Mouse (Mus musculus): ENCODE measurements around the gene Slc9a5.

DNA sequence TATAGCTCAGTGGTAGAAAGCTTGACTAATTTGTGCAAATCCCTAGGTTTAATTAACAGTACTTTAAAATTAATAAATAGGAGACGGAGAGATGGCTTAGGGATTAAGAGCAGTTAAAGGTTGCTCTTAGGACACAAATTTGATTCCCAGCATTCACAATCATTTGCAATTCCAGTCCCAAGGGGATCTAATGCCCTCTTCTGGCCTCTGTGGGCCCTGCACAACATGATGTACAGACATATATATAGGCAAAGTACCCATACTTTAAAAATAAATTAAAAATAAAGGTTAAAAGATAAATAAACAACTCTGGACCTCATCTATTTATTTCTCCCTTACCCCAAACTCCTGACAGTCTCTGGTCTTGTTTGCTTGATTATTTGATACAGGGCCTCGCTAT, 70.3 kb downstream of the Slc9a5 start:
- no peak for TF ChIP-seq HCFC1 (IDR thresholded peaks at IDR 0.05; ENCODE audit: borderline replicate concordance, insufficient read depth, low read length)
- TF ChIP-seq CHD2 (IDR thresholded peaks at IDR 0.05; ENCODE audit: low read depth, low read length): no peak
- no peak for TF ChIP-seq ZC3H11A (IDR thresholded peaks at IDR 0.05; ENCODE audit: borderline replicate concordance, low read depth, low read length)
